Mouse (Mus musculus) stomach, embryonic 16.5 days (tissue): ENCODE data around the gene Spin1. TPM values are rescaled to one million over a fixed set of nuclear protein-coding genes. Genes with fewer than 3 reads are reported as not detected.

Source experiments
- ATAC-seq: fragments of 200-750 bp; cut with Nextera tagmentation; 2 replicates; pipeline ENCODE4 v1.8.0; 2017; ENCODE audit warnings: moderate number of reproducible peaks, moderate TSS enrichment; ENCODE audit not compliant: insufficient read depth, low FRiP score
- H3K27ac ChIP-seq: fragments of 300-500 bp; sonication (generic); 2 replicates; pipeline ENCODE4 v1.5.1; 2014; ENCODE audit warnings: low read length
- H3K27me3 ChIP-seq: fragments of 300-500 bp; sonication (generic); 2 replicates; pipeline ENCODE4 v1.6.1; 2014; ENCODE audit warnings: low read length, control low read depth, mixed read lengths; ENCODE audit not compliant: control insufficient read depth, insufficient read depth
- H3K36me3 ChIP-seq: fragments of 300-500 bp; sonication (generic); 2 replicates; pipeline ENCODE4 v1.6.1; 2014; ENCODE audit warnings: low read length; ENCODE audit not compliant: control insufficient read depth, insufficient read depth
- H3K4me1 ChIP-seq: fragments of 300-500 bp; sonication (generic); 2 replicates; pipeline ENCODE4 v1.6.1; 2014; ENCODE audit warnings: low read length, control low read depth, mixed read lengths; ENCODE audit not compliant: control insufficient read depth, insufficient read depth
- H3K4me2 ChIP-seq: fragments of 300-500 bp; sonication (generic); 2 replicates; pipeline ENCODE4 v1.6.1; 2014; ENCODE audit warnings: low read depth, low read length, mixed read lengths
- H3K4me3 ChIP-seq: fragments of 300-500 bp; sonication (generic); replicated peaks from 2 replicates; pipeline ENCODE4 v1.5.1; 2014; ENCODE audit warnings: mild to moderate bottlenecking, low read length
- H3K9ac ChIP-seq: fragments of 300-500 bp; sonication (generic); 2 replicates; pipeline ENCODE4 v1.6.1; 2014; ENCODE audit warnings: low read length
- H3K9me3 ChIP-seq: fragments of 300-500 bp; sonication (generic); replicated peaks from 2 replicates; pipeline ENCODE4 v1.6.1; 2016; ENCODE audit warnings: low read length, control low read depth; ENCODE audit not compliant: control insufficient read depth
- WGBS: fragments of 180-500 bp; shearing (Covaris S2); extraction: QIAGEN DNeasy Blood & Tissue Kit; methylation state at CpG from one replicate; pipeline ENCODE4 v1.1.7; 2014; 5-methylcytosine and 5-hydroxymethylcytosine counted together
- polyA plus RNA-seq: library from polyadenylated mRNA; unstranded; fragments of >200 nt; fragmentation: Nextera tagmentation; extraction: Ambion mirVana; gene quantifications from 2 replicates; pipeline ENCODE4 v1.2.1, GENCODE M21; 2015

The Spin1 gene
- polyA plus RNA-seq, 1 experiment from 2014 or later = 64.8 TPM

GRCm38 (mm10) chr13:51191416-51192140 is 90.9 kb downstream of the Spin1 start:
- no peak overlapping the region for H3K9ac ChIP-seq
- H3K4me1 ChIP-seq = no peaks in the 10 kb centered on the region
- H3K9me3 ChIP-seq = no peaks in the 10 kb centered on the region
- H3K27ac ChIP-seq = no peak overlapping the region
- no peaks in the 10 kb centered on the region for H3K27me3 ChIP-seq
- no peak overlapping the region for H3K4me2 ChIP-seq
- H3K4me3 ChIP-seq = no peak overlapping the region
- ATAC-seq = no peak
- no peaks in the 10 kb centered on the region for H3K36me3 ChIP-seq
- WGBS = 76% methylated on average over 6 of the region's 6 CpGs

GRCm38 (mm10) chr13:51193893-51194292 is 93.2 kb downstream of the Spin1 start:
- Histone ChIP-seq H3K27me3 (no peaks in the 10 kb centered on the region), H3K36me3 (no peaks in the 10 kb centered on the region), H3K4me1 (peaks cover 4% of the 10 kb centered on the region; the same call in 1 of the 2 replicates), H3K9ac (no peak overlapping the region), H3K27ac (no peak overlapping the region), H3K4me3 (no peak overlapping the region), H3K9me3 (no peaks in the 10 kb centered on the region), H3K4me2 (no peak overlapping the region)
- WGBS = 84% methylated on average over 15 of the region's 15 CpGs
- ATAC-seq = no peak

DNA sequence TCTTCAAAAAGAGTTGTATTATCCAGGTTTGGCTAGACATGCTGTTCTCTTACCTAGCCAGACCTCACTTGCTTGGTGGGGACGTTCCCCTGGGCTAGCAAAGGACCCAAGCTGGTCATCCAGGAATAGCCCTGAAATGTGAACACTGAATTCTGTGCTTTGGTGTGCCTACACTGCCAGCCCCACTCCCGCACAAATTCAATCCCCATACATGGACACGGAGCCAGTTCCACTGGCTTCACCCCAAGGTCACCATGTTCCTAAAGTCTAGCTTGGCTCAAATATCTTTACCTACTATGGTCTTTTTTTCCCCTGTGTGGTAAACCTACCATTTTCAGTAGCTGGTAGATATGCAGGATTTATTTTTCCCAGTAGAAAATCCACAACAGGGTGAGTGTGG is 97.0 kb downstream of the Spin1 start:
- peaks cover 6% of the 10 kb centered on the region; the same call in 1 of the 2 replicates for H3K9me3 ChIP-seq
- no peak overlapping the region for H3K9ac ChIP-seq
- no peak overlapping the region for H3K4me3 ChIP-seq
- no peak for ATAC-seq
- WGBS = 75% methylated on average over 3 of the region's 3 CpGs
- H3K27ac ChIP-seq = peak overlapping the region; percentile 31
- no peaks in the 10 kb centered on the region for H3K27me3 ChIP-seq
- no peaks in the 10 kb centered on the region for H3K36me3 ChIP-seq
- peaks cover 4% of the 10 kb centered on the region; the same call in 1 of the 2 replicates for H3K4me1 ChIP-seq
- no peak overlapping the region for H3K4me2 ChIP-seq

DNA sequence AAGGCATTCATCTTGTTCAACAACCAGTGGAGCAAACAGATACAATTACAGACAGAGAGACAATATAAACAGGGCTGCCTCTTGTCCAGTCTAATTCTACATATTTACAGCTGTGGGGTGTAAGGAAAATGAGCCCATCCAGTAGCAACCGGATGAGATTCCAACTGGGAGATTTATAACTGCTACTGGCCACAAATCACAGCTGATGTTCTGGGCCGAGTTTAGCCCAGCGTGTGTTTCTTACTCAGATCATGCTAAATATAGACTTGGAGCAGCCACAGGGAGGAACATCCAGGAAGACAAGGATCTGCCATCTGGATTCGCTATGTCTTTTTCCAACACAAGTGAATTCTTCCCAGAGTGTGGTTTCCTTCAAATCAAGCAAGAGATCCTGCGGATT is 97.5 kb downstream of the Spin1 start:
- WGBS = 39% methylated on average over 5 of the region's 5 CpGs
- no peaks in the 10 kb centered on the region for H3K36me3 ChIP-seq
- no peak overlapping the region for H3K4me2 ChIP-seq
- peaks cover 6% of the 10 kb centered on the region; the same call in 1 of the 2 replicates for H3K9me3 ChIP-seq
- peaks cover 4% of the 10 kb centered on the region; the same call in 1 of the 2 replicates for H3K4me1 ChIP-seq
- no peak overlapping the region for H3K4me3 ChIP-seq
- H3K27me3 ChIP-seq = no peaks in the 10 kb centered on the region
- no peak overlapping the region for H3K9ac ChIP-seq
- peak; percentile 44; the same call in 1 of the 2 replicates for ATAC-seq
- peak overlapping the region; percentile 56 for H3K27ac ChIP-seq

Other genes with a start within 250 kb of the Spin1 start
- gene Nxnl2, start 70.1 kb downstream of the Spin1 start, polyA plus RNA-seq = 1.3 and 1.5 TPM in 2 replicates